Mouse (Mus musculus) left cerebral cortex, postnatal 14 days (tissue): ENCODE results near the gene Mfng. TPM values are rescaled to one million over a fixed set of nuclear protein-coding genes. Genes with fewer than 3 reads are reported as not detected.

Source experiments
- DNase-seq, 2 experiments: peaks; one replicate each; pipeline ENCODE4 v3.0.0; 2021 to 2022; ENCODE audit warnings: low spot score in 2 of 2, mixed read lengths in 1 of 2
- intact Hi-C: fragments of 180-260 bp; cut with DNase I; formaldehyde crosslinking; loops from one replicate; pipeline ENCODE4 v1.15.1; 2025
- long read RNA-seq, 2 experiments: library from polyadenylated mRNA; stranded (forward); transcript quantifications; one replicate each; pipeline ENCODE4 v2.0.0; 2021
- total RNA-seq, 2 experiments: library from RNA; stranded (reverse); gene quantifications; 2 replicates each; pipeline ENCODE4 v1.2.3; 2021

Gene Mfng
- total RNA-seq = 1 to 10 TPM; 5.6 to 6.7 TPM
- long read RNA-seq, experiment 1, transcript Mfng-201 (8 exons, 1,865 nt) = major isoform, 5 of 8 reads
- long read RNA-seq, experiment 1, partial matches to known transcripts = 2 of 8 reads
- long read RNA-seq, experiment 1, other reads (novel, unspliced or antisense) = 1 of 8 reads
- long read RNA-seq, experiment 2, transcript Mfng-201 (8 exons, 1,865 nt) = major isoform, 5 of 6 reads
- long read RNA-seq, experiment 2, partial matches to known transcripts = 1 of 6 reads
- long read RNA-seq, experiment 2, other reads (novel, unspliced or antisense) = 0 of 6 reads

GRCm38 (mm10) chr15:78773290-78773729 is at the start of gene Mfng:
Gene Mfng, minus strand, starts transcription at chr15:78773475.
- intact Hi-C loops = no loop called here
- DNase-seq = peak; percentile 59 to 61

GRCm38 (mm10) chr15:78816074-78816391 is 42.8 kb upstream of the Mfng start:
- DNase-seq = no peak
- intact Hi-C loops = no loop called here

GRCm38 (mm10) chr15:78815314-78816073 is 42.2 kb upstream of the Mfng start:
- intact Hi-C loops = no loop called here
- no peak for DNase-seq

- no peak for DNase-seq
- intact Hi-C loops = no loop called here
Observed at GRCm38 (mm10) chr15:78813603-78814002, 40.3 kb upstream of the Mfng start.

GRCm38 (mm10) chr15:78810146-78810545 is 36.9 kb upstream of the Mfng start:
- no peak for DNase-seq

GRCm38 (mm10) chr15:78809739-78810138 is 36.5 kb upstream of the Mfng start:
- no peak for DNase-seq
- intact Hi-C loops = no loop called here

More at GRCm38 (mm10) chr15:78810146-78810545, 36.9 kb upstream of the Mfng start:
- intact Hi-C loops = no loop called here

GRCm38 (mm10) chr15:78808980-78809379 is 35.7 kb upstream of the Mfng start:
- no peak for DNase-seq

GRCm38 (mm10) chr15:78807141-78807540 is 33.9 kb upstream of the Mfng start:
- intact Hi-C loops = no loop called here
- DNase-seq = no peak

More at GRCm38 (mm10) chr15:78808980-78809379, 35.7 kb upstream of the Mfng start:
- intact Hi-C loops = no loop called here

GRCm38 (mm10) chr15:78806614-78807013 is 33.3 kb upstream of the Mfng start:
- intact Hi-C loops = no loop called here
- DNase-seq = no peak

- no peak for DNase-seq
- intact Hi-C loops = no loop called here
Observed at GRCm38 (mm10) chr15:78805351-78805750, 32.1 kb upstream of the Mfng start.

- intact Hi-C loops = no loop called here
- DNase-seq = no peak
Observed at GRCm38 (mm10) chr15:78804326-78804725, 31.1 kb upstream of the Mfng start.

- intact Hi-C loops = no loop called here
- no peak for DNase-seq
Observed at GRCm38 (mm10) chr15:78803499-78803900, 30.2 kb upstream of the Mfng start.

- intact Hi-C loops = no loop called here
- no peak for DNase-seq
Observed at GRCm38 (mm10) chr15:78802776-78803391, 29.6 kb upstream of the Mfng start, which contains the start of gene Card10. Gene Card10, minus strand, starts transcription at chr15:78803042.

- intact Hi-C loops = no loop called here
- no peak for DNase-seq
Observed at GRCm38 (mm10) chr15:78801971-78802741, 28.9 kb upstream of the Mfng start.

- intact Hi-C loops = no loop called here
- no peak for DNase-seq
Observed at GRCm38 (mm10) chr15:78801571-78801970, 28.3 kb upstream of the Mfng start.

- DNase-seq = peak in 1 of 2 experiments; percentile 50
- intact Hi-C loops = no loop called here
Observed at GRCm38 (mm10) chr15:78799029-78799428, 25.8 kb upstream of the Mfng start.

GRCm38 (mm10) chr15:78797060-78797329 is 23.7 kb upstream of the Mfng start:
- intact Hi-C loops = no loop called here
- no peak for DNase-seq

GRCm38 (mm10) chr15:78796196-78797059 is 23.2 kb upstream of the Mfng start:
- intact Hi-C loops = no loop called here
- no peak for DNase-seq

- intact Hi-C loops = no loop called here
- DNase-seq = no peak
Observed at GRCm38 (mm10) chr15:78790990-78791389, 17.7 kb upstream of the Mfng start.
